Mouse (Mus musculus) inflammation-experienced regulatory T-cells (primary cell): ENCODE results near the gene Zfp747. TPM values are rescaled to one million over a fixed set of nuclear protein-coding genes. Genes with fewer than 3 reads are reported as not detected.

ENCODE experiments used
- polyA plus RNA-seq, 2 experiments: library from polyadenylated mRNA; unstranded; fragments of 100-300 nt; shearing (Covaris generic); gene quantifications; one replicate each; pipeline ENCODE4 v1.2.1; 2017

Zfp747 gene
- 10 to 100 TPM; 15.1 to 22.7 TPM for polyA plus RNA-seq

GRCm38 (mm10) chr7:127375271-127376245 is at the start of gene Zfp747:
TSS of gene Zfp747 (minus strand) at chr7:127376050.

GRCm38 (mm10) chr7:127421388-127422191 is 45.7 kb upstream of the Zfp747 start, which contains the start of gene Zfp688:
TSS of gene Zfp688 (minus strand) at chr7:127422068.

GRCm38 (mm10) chr7:127406002-127406987 is 30.4 kb upstream of the Zfp747 start, which contains the start of gene Zfp764:
TSS of gene Zfp764 (minus strand) at chr7:127406822.

GRCm38 (mm10) chr7:127393157-127393943 is 17.5 kb upstream of the Zfp747 start, which contains the start of gene E430018J23Rik:
TSS of gene E430018J23Rik (minus strand) at chr7:127393629.

GRCm38 (mm10) chr7:127386641-127387392 is 11.0 kb upstream of the Zfp747 start, which contains the start of gene 9130019O22Rik:
TSS of gene 9130019O22Rik (minus strand) at chr7:127387166.

GRCm38 (mm10) chr7:127345512-127346325 is 30.1 kb downstream of the Zfp747 start, which contains the start of gene Zfp768:
TSS of gene Zfp768 (minus strand) at chr7:127345589.

Other genes starting within 250 kb of the Zfp747 start
- gene Spn, start 238.2 kb downstream of the Zfp747 start, polyA plus RNA-seq = 100 to 1,000 TPM in 1 of 2 experiments, 10 to 100 TPM in 1; 81.1 to 120 TPM
- gene Cd2bp2, start 180.0 kb downstream of the Zfp747 start, polyA plus RNA-seq = 10 to 100 TPM; 59.9 to 63.9 TPM
- gene Tbc1d10b, start 167.6 kb downstream of the Zfp747 start, polyA plus RNA-seq = 100 to 1,000 TPM in 1 of 2 experiments, 10 to 100 TPM in 1; 71.6 to 101 TPM
- 10 to 100 TPM; 11.1 to 22.9 TPM for gene Mylpf, start 167.2 kb downstream of the Zfp747 start, polyA plus RNA-seq
- 10 to 100 TPM; 20.4 to 32.8 TPM for gene Zfp553, start 143.0 kb downstream of the Zfp747 start, polyA plus RNA-seq
- 100 to 1,000 TPM; 433 to 501 TPM for gene Sept1, start 142.9 kb downstream of the Zfp747 start, polyA plus RNA-seq
- 10 to 100 TPM; 14.6 to 20.7 TPM for gene Zfp771, start 131.8 kb downstream of the Zfp747 start, polyA plus RNA-seq
- gene Dctpp1, start 115.3 kb downstream of the Zfp747 start, polyA plus RNA-seq = 10 to 100 TPM; 27.8 to 34.4 TPM
- gene Sephs2, start 102.0 kb downstream of the Zfp747 start, polyA plus RNA-seq = 10 to 100 TPM; 34.4 to 44.5 TPM
- 100 to 1,000 TPM; 325 to 340 TPM for gene Itgal, start 79.8 kb downstream of the Zfp747 start, polyA plus RNA-seq
- under 1 TPM in 1 of 2 experiments, not detected in 1; 0.55 TPM for gene Zfp768, start 30.5 kb downstream of the Zfp747 start, polyA plus RNA-seq
- gene 9130019O22Rik, start 11.1 kb upstream of the Zfp747 start, polyA plus RNA-seq = 10 to 100 TPM in 1 of 2 experiments, 1 to 10 TPM in 1; 7.4 to 15.1 TPM
- gene E430018J23Rik, start 17.6 kb upstream of the Zfp747 start, polyA plus RNA-seq = 1 to 10 TPM; 6.3 to 6.7 TPM
- gene Zfp764, start 30.8 kb upstream of the Zfp747 start, polyA plus RNA-seq = 10 to 100 TPM; 13.3 to 15.4 TPM
- gene Zfp688, start 46.0 kb upstream of the Zfp747 start, polyA plus RNA-seq = 10 to 100 TPM; 43.5 to 48.6 TPM
- gene Zfp689, start 73.1 kb upstream of the Zfp747 start, polyA plus RNA-seq = 10 to 100 TPM in 1 of 2 experiments, 1 to 10 TPM in 1; 5.1 to 13.4 TPM
- 100 to 1,000 TPM; 126 to 153 TPM for gene Prr14, start 83.6 kb upstream of the Zfp747 start, polyA plus RNA-seq
- 10 to 100 TPM; 16.7 to 18.1 TPM for gene Fbrs, start 103.1 kb upstream of the Zfp747 start, polyA plus RNA-seq
- gene Srcap, start 135.9 kb upstream of the Zfp747 start, polyA plus RNA-seq = 10 to 100 TPM; 53.0 to 56.2 TPM
- 1 to 10 TPM; 6.6 to 9.7 TPM for gene Gm42715, start 143.5 kb upstream of the Zfp747 start, polyA plus RNA-seq
- gene Tmem265, start 185.3 kb upstream of the Zfp747 start, polyA plus RNA-seq = 10 to 100 TPM; 11.5 to 15.8 TPM
- 100 to 1,000 TPM; 108 to 132 TPM for gene Phkg2, start 197.3 kb upstream of the Zfp747 start, polyA plus RNA-seq
- gene Ccdc189, start 212.5 kb upstream of the Zfp747 start, polyA plus RNA-seq = 1 to 10 TPM in 1 of 2 experiments, under 1 TPM in 1; 0.82 to 1.1 TPM
- 100 to 1,000 TPM; 107 to 163 TPM for gene Rnf40, start 212.7 kb upstream of the Zfp747 start, polyA plus RNA-seq
- under 1 TPM in 1 of 2 experiments, not detected in 1; 0.24 TPM for gene Zfp629, start 239.7 kb upstream of the Zfp747 start, polyA plus RNA-seq